Mouse (Mus musculus): ENCODE measurements around the gene Ssc4d. TPM values are rescaled to one million over a fixed set of nuclear protein-coding genes. Genes with fewer than 3 reads are reported as not detected.
A peak's percentile ranks its signal among the peaks of the same experiment; 100 is the strongest.

The Ssc4d gene
- polyA plus RNA-seq (2015; fragmentation: Nextera tagmentation; extraction: Ambion mirVana), result 1.9 and 2.6 TPM in 2 replicates

- no peak for ATAC-seq (ENCODE audit: low FRiP score, low read depth)
- WGBS, result 14% methylated on average over 9 of the region's 9 CpGs
- Histone ChIP-seq H3K4me2 (no peak within 1 kb of the TSS), H3K4me3 (no peak within 1 kb of the TSS), H3K9ac (no peak within 1 kb of the TSS), H3K36me3 (no peaks in the 10 kb centered on the region), H3K4me1 (replicated peaks) (no peaks in the 10 kb centered on the region), H3K27me3 (no peaks in the 10 kb centered on the region), H3K27ac (replicated peaks) (no peak within 1 kb of the TSS), H3K9me3 (no peaks in the 10 kb centered on the region)
These were observed at the start of gene Ssc4d for GRCm38 (mm10) chr5:135974365-135974764. Ssc4d (minus strand) TSS chr5:135974531.

- H3K36me3 ChIP-seq, result 0 out of 2 replicates have a peak, but pooled peaks cover 5% of the 10 kb centered on the region
- no peak overlapping the region for H3K4me3 ChIP-seq
- 63% methylated on average over 1 of the region's 1 CpGs for whole genome bisulfite sequencing
- no peak overlapping the region for H3K9ac ChIP-seq
- ATAC-seq (ENCODE audit: low FRiP score, low read depth), result no peak
- H3K4me2 ChIP-seq, result no peak overlapping the region
- no peaks in the 10 kb centered on the region for H3K27me3 ChIP-seq
- no peaks in the 10 kb centered on the region for H3K9me3 ChIP-seq
- peaks cover 14% of the 10 kb centered on the region; the same call in 1 of the 2 replicates for H3K4me1 ChIP-seq (replicated peaks)
- H3K27ac ChIP-seq (replicated peaks), result no peak overlapping the region
These were observed 45.6 kb upstream of the Ssc4d start for GRCm38 (mm10) chr5:136019907-136020306.

- H3K27ac ChIP-seq (replicated peaks), result no peak overlapping the region
- H3K9me3 ChIP-seq, result no peaks in the 10 kb centered on the region
- no peak overlapping the region for H3K4me3 ChIP-seq
- 0 out of 2 replicates have a peak, but pooled peaks cover 7% of the 10 kb centered on the region for H3K36me3 ChIP-seq
- 86% methylated on average over 2 of the region's 2 CpGs for WGBS
- no peak for ATAC-seq (ENCODE audit: low FRiP score, low read depth)
- H3K4me2 ChIP-seq, result no peak overlapping the region
- H3K4me1 ChIP-seq (replicated peaks), result peaks cover 14% of the 10 kb centered on the region; the same call in 1 of the 2 replicates
- H3K9ac ChIP-seq, result no peak overlapping the region
- H3K27me3 ChIP-seq, result no peaks in the 10 kb centered on the region
These were observed 44.4 kb upstream of the Ssc4d start for GRCm38 (mm10) chr5:136018726-136019125.

DNA sequence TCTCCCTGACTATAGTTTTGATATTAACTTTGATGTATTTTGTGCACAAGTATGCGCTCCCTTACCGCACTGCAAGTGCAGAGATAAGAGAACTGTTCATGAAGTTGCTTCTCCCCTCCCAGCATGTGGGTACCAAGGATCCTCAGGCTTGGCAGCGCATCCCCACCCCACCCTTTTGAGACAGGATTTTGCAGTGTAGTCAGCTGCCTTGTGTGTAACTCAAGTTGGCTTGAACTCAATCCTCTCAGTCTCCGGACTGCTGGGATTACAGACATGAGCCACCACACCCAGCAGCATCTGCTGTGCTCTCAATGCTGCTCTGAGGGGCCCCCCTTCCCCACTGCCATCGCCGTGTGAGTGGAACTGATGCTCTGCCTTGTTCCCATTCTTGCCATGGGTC, 42.9 kb upstream of the Ssc4d start:
- H3K27ac ChIP-seq (replicated peaks), result no peak overlapping the region
- H3K4me1 ChIP-seq (replicated peaks), result peaks cover 14% of the 10 kb centered on the region; the same call in 1 of the 2 replicates
- no peak overlapping the region for H3K4me2 ChIP-seq
- no peak for ATAC-seq (ENCODE audit: low FRiP score, low read depth)
- peaks cover 20% of the 10 kb centered on the region; the same call in 1 of the 2 replicates for H3K36me3 ChIP-seq
- H3K9ac ChIP-seq, result no peak overlapping the region
- no peaks in the 10 kb centered on the region for H3K9me3 ChIP-seq
- H3K27me3 ChIP-seq, result no peaks in the 10 kb centered on the region
- 73% methylated on average over 6 of the region's 6 CpGs for WGBS
- no peak overlapping the region for H3K4me3 ChIP-seq

GRCm38 (mm10) chr5:136016014-136016876, 41.9 kb upstream of the Ssc4d start:
- H3K4me2 ChIP-seq, result no peak overlapping the region
- WGBS, result 66% methylated on average over 10 of the region's 10 CpGs
- 0 out of 2 replicates have a peak overlapping the region, but pooled peaks have one; percentile 7 for H3K27ac ChIP-seq (replicated peaks)

DNA sequence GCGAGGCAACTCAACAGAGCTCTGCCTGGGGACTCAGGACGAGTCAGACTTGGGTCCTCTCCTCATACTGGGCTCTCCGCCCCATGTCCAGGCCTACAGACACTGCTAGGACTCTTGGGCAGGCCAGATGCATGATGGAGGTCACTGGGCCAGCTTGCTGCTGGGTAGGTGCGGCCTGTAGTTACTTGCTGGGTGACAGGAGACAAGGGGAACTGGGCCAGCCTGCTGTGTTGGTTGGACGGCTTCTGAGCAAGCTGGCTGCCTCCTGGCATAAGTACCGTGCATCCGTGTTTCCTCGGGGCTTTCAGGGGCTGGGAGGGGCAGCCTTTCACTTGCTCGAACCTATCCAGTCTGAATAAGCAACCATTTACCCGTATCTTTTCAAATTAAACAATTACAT, 41.3 kb upstream of the Ssc4d start:
- peak overlapping the region; percentile 31; the same call in 1 of the 2 replicates for H3K27ac ChIP-seq (replicated peaks)
- peaks cover 31% of the 10 kb centered on the region for H3K36me3 ChIP-seq
- H3K27me3 ChIP-seq, result no peaks in the 10 kb centered on the region
- no peak overlapping the region for H3K9ac ChIP-seq
- 69% methylated on average over 10 of the region's 10 CpGs for WGBS
- peaks cover 14% of the 10 kb centered on the region; the same call in 1 of the 2 replicates for H3K4me1 ChIP-seq (replicated peaks)
- no peak overlapping the region for H3K4me3 ChIP-seq
- ATAC-seq (ENCODE audit: low FRiP score, low read depth), result no peak
- H3K9me3 ChIP-seq, result no peaks in the 10 kb centered on the region
- H3K4me2 ChIP-seq, result no peak overlapping the region

More at GRCm38 (mm10) chr5:136016014-136016876, 41.9 kb upstream of the Ssc4d start:
- Histone ChIP-seq H3K9ac (no peak overlapping the region), H3K27me3 (no peaks in the 10 kb centered on the region), H3K36me3 (peaks cover 26% of the 10 kb centered on the region), H3K4me3 (no peak overlapping the region), H3K9me3 (no peaks in the 10 kb centered on the region), H3K4me1 (replicated peaks) (peaks cover 14% of the 10 kb centered on the region; the same call in 1 of the 2 replicates)
- ATAC-seq (ENCODE audit: low FRiP score, low read depth), result no peak

DNA sequence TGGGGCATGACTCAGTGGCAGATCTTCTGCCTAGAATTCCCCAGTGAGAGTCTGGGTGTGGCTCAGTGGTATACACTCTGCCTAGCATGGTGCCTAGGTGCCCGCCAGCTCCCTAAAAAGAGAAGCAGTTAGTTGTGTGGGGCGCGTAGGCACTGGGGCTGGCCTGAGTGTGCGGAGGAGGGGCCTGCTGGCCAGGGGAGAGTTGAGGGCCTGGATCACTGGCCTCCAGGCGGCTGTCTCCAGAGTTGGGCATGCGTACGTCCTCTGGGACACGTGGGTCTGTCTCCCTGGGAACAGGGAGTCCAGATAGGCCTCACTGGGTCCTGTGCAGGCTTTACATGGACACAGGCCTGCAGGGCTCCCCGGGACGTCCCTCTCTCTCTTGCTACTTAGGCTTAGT, 40.5 kb upstream of the Ssc4d start:
- WGBS, result 80% methylated on average over 10 of the region's 10 CpGs
- Histone ChIP-seq H3K4me2 (no peak overlapping the region), H3K9ac (no peak overlapping the region), H3K27ac (replicated peaks) (no peak overlapping the region), H3K4me1 (replicated peaks) (peaks cover 14% of the 10 kb centered on the region; the same call in 1 of the 2 replicates), H3K9me3 (no peaks in the 10 kb centered on the region), H3K36me3 (peaks cover 35% of the 10 kb centered on the region), H3K27me3 (no peaks in the 10 kb centered on the region), H3K4me3 (no peak overlapping the region)
- ATAC-seq (ENCODE audit: low FRiP score, low read depth), result no peak

DNA sequence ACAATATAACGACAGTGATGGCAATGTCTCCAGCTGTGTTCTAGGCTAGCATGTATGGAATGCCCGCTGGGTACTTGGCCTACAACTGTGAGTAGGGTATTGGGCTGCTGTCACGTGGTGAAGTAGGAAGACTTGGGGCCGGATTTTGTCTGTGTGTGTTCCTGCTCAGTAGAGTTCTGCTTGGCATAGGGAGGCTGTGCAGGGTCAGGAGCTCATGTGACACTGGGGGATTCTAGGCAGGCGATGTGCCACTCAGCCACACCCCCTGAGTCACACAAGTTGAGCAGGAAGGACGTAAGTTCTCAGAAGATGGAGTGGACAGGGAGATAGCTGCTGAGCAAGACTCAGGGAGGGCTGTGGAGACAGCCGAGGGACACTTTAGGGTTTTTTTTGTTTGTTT, 33.4 kb upstream of the Ssc4d start:
- no peak for ATAC-seq (ENCODE audit: low FRiP score, low read depth)
- H3K27me3 ChIP-seq, result no peaks in the 10 kb centered on the region

DNA sequence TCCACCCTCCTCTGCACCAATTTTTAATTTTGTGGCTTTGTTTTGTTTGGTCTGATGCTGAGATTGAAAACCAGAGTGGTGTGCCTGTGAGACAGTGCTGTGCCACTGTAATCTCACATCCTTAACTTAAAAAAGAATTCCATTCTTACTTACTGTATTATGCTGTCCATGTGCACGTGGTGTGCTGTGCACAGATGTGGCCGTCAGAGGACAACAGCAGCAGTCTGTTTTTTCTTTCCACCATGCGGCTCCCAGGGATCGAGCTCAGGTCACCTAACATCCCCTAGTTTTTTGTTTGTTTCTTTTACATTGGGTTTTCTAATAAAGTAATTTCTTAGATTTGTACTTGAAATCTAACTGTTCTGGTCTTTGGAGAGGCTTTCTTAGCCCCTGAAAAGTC, 30.2 kb upstream of the Ssc4d start:
- no peak for ATAC-seq (ENCODE audit: low FRiP score, low read depth)

More for the DNA sequence above, 33.4 kb upstream of the Ssc4d start:
- no peak overlapping the region for H3K4me3 ChIP-seq
- no peak overlapping the region for H3K4me2 ChIP-seq
- peaks cover 24% of the 10 kb centered on the region for H3K36me3 ChIP-seq
- peaks cover 3% of the 10 kb centered on the region; the same call in 1 of the 2 replicates for H3K4me1 ChIP-seq (replicated peaks)
- no peaks in the 10 kb centered on the region for H3K9me3 ChIP-seq
- no peak overlapping the region for H3K9ac ChIP-seq
- no peak overlapping the region for H3K27ac ChIP-seq (replicated peaks)
- 82% methylated on average over 7 of the region's 7 CpGs for WGBS

DNA sequence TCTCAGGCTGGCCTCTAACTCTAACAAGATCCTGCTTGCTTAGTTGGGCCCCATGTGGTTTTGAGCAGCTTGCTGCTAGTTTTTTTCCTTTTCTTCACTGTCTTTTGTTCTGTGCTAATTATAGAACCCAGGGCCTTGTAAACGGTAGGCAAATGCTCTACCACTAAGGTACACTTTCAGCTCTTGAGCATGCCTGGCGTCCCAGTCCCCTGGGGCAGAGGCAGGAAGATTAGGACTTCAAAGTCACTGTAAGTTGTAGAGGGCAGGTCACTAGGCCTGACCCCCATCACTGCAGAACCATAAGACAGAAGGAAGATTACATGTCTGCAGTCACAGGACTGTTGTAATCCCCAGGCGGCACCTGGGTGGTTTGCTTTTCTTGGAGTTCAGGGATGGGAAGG, 28.4 kb upstream of the Ssc4d start:
- Histone ChIP-seq H3K4me2 (no peak overlapping the region), H3K36me3 (peaks cover 13% of the 10 kb centered on the region), H3K4me1 (replicated peaks) (peaks cover 4% of the 10 kb centered on the region; the same call in 1 of the 2 replicates), H3K27me3 (no peaks in the 10 kb centered on the region), H3K9ac (no peak overlapping the region), H3K27ac (replicated peaks) (no peak overlapping the region), H3K4me3 (no peak overlapping the region), H3K9me3 (no peaks in the 10 kb centered on the region)
- ATAC-seq (ENCODE audit: low FRiP score, low read depth), result no peak
- WGBS, result 50% methylated on average over 3 of the region's 3 CpGs

More for the DNA sequence above, 30.2 kb upstream of the Ssc4d start:
- H3K36me3 ChIP-seq, result no peaks in the 10 kb centered on the region; the same call in 1 of the 2 replicates
- H3K4me3 ChIP-seq, result no peak overlapping the region
- H3K9me3 ChIP-seq, result no peaks in the 10 kb centered on the region
- no peak overlapping the region for H3K27ac ChIP-seq (replicated peaks)
- H3K27me3 ChIP-seq, result no peaks in the 10 kb centered on the region
- peaks cover 4% of the 10 kb centered on the region; the same call in 1 of the 2 replicates for H3K4me1 ChIP-seq (replicated peaks)
- WGBS, result 80% methylated on average over 4 of the region's 4 CpGs
- no peak overlapping the region for H3K9ac ChIP-seq
- H3K4me2 ChIP-seq, result no peak overlapping the region

DNA sequence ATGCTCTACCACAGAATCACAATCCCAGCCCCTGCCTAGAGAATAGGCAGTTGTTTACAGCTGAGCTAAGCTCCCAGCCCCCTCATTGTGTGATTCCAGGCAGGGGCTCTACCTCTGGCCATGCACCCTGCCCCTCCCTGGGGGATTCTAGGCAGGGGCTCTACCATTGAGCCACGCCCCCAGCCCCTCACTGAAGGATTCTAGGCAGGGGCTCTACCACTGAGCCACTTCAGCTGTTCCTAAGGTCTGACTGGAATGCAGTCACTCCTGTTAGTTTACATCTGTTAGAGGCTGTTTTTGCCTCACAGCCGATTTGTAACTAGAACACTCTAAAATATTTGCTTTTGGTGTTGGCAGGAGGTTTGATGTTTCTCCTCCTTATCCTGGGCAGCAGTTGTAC, 28.0 kb upstream of the Ssc4d start:
- 86% methylated on average over 2 of the region's 2 CpGs for WGBS
- Histone ChIP-seq H3K4me2 (no peak overlapping the region), H3K4me1 (replicated peaks) (peaks cover 4% of the 10 kb centered on the region; the same call in 1 of the 2 replicates), H3K4me3 (no peak overlapping the region), H3K27ac (replicated peaks) (no peak overlapping the region), H3K36me3 (peaks cover 16% of the 10 kb centered on the region), H3K9me3 (no peaks in the 10 kb centered on the region), H3K27me3 (no peaks in the 10 kb centered on the region), H3K9ac (no peak overlapping the region)
- no peak for ATAC-seq (ENCODE audit: low FRiP score, low read depth)

DNA sequence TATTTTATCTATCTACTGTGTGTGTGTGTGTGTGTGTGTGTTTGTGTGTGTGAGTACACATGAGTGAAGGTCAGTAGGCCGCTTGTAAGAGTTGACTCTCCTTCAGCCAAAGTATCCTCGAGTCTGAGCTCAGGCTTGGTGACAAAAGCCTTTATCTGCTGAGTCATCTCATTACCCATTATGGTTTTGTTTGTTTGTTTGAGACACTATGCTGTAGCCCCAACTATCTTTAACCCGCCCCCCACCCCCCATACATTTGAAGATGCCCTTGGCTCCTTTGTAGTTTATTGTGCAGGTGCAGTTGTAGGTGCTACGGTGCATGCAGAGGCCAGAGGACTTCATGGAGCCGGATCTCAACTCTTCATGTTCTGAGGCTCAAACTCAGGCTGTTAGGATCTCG, 26.9 kb upstream of the Ssc4d start:
- no peak for ATAC-seq (ENCODE audit: low FRiP score, low read depth)
- Histone ChIP-seq H3K27me3 (no peaks in the 10 kb centered on the region), H3K9me3 (no peaks in the 10 kb centered on the region), H3K36me3 (peaks cover 16% of the 10 kb centered on the region), H3K4me2 (no peak overlapping the region), H3K4me1 (replicated peaks) (peaks cover 12% of the 10 kb centered on the region), H3K9ac (no peak overlapping the region), H3K27ac (replicated peaks) (no peak overlapping the region), H3K4me3 (no peak overlapping the region)
- 99% methylated on average over 6 of the region's 6 CpGs for WGBS

All from hindbrain, embryonic 15.5 days (tissue).